Mouse (Mus musculus): ENCODE data around the gene Dand5. TPM values are rescaled to one million over a fixed set of nuclear protein-coding genes. Genes with fewer than 3 reads are reported as not detected.

Gene Dand5
- polyA plus RNA-seq, 1 experiment from 2014 or later = 8.1 TPM

- H3K27me3 ChIP-seq = no peaks in the 10 kb centered on the region
- ATAC-seq (replicated peaks) = peak; percentile 86
- no peaks in the 10 kb centered on the region for H3K36me3 ChIP-seq
- 28% methylated on average over 13 of the region's 13 CpGs for WGBS
- peak overlapping the region; percentile 11; the same call in 1 of the 2 replicates for H3K4me3 ChIP-seq
- peaks cover 99% of the 10 kb centered on the region for H3K4me1 ChIP-seq
- H3K27ac ChIP-seq (replicated peaks) = peak overlapping the region; percentile 97
- H3K9ac ChIP-seq (replicated peaks) = peak overlapping the region; percentile 38
- H3K9me3 ChIP-seq = no peaks in the 10 kb centered on the region
- H3K4me2 ChIP-seq (replicated peaks) = peak overlapping the region; percentile 37
These were observed 28.7 kb downstream of the Dand5 start for GRCm38 (mm10) chr8:84793791-84794485.

- WGBS = 51% methylated on average over 9 of the region's 9 CpGs
- H3K27ac ChIP-seq (replicated peaks) = peak overlapping the region; percentile 97
- peak overlapping the region; percentile 8; the same call in 1 of the 2 replicates for H3K4me3 ChIP-seq
- H3K27me3 ChIP-seq = no peaks in the 10 kb centered on the region
- ATAC-seq (replicated peaks) = no peak
- H3K9ac ChIP-seq (replicated peaks) = peak overlapping the region; percentile 34; the same call in 1 of the 2 replicates
- H3K4me2 ChIP-seq (replicated peaks) = peak overlapping the region; percentile 35
- peaks cover 99% of the 10 kb centered on the region for H3K4me1 ChIP-seq
- no peaks in the 10 kb centered on the region for H3K9me3 ChIP-seq
- no peaks in the 10 kb centered on the region for H3K36me3 ChIP-seq
These were observed 29.5 kb downstream of the Dand5 start for GRCm38 (mm10) chr8:84793134-84793533.

DNA sequence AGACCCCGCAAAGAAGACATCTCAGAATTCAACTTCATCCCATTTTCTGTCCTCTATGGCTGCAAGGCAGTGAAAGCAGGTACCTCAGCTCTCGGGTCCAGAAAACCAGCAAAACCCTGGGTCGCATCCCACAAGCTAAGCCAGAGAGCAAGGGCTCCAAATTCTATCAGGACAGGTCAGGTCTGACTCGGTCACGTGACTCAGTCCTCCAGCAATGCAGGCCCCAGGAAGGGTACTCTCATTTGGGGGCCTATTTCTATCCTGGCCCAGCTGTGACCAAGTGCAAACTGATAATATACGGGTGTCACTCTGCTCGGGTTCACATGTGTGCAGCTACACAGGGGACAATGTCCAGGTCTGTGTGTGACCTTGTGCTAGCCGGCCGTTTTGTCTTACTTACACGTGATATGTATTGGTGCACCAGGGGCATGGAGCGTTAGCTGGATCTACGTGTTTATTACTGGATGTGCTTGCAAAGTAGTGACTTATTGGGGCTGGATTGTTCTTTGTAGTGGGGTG, 30.1 kb downstream of the Dand5 start:
- H3K4me2 ChIP-seq (replicated peaks) = no peak overlapping the region; the same call in 1 of the 2 replicates
- no peaks in the 10 kb centered on the region for H3K9me3 ChIP-seq
- no peak for ATAC-seq (replicated peaks)
- H3K36me3 ChIP-seq = no peaks in the 10 kb centered on the region
- 71% methylated on average over 12 of the region's 12 CpGs for WGBS
- peaks cover 99% of the 10 kb centered on the region for H3K4me1 ChIP-seq
- no peak overlapping the region for H3K4me3 ChIP-seq
- H3K9ac ChIP-seq (replicated peaks) = 0 out of 2 replicates have a peak overlapping the region, but pooled peaks have one; percentile 34
- H3K27ac ChIP-seq (replicated peaks) = peak overlapping the region; percentile 97
- H3K27me3 ChIP-seq = no peaks in the 10 kb centered on the region

DNA sequence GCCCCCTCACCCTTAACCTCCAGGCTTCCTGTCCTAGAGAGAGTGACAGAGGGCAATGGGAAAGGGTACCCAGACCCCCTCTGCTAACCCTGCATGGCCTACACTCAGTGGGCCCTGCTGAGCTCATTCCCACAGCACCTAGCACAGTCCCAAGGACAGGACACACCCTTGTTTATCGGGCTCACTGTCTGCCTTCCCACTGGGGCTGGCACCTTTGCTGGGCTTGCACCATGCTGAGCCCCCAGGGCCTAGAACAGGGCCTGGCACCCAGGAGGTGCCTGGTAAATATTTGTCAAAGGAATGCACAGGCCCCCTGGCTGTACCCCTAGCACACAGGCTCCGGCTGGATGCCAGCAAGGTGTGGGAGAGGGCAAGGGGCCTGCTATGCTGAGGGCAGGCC, 32.1 kb downstream of the Dand5 start:
- H3K27me3 ChIP-seq = peaks cover 3% of the 10 kb centered on the region; the same call in 1 of the 2 replicates
- H3K36me3 ChIP-seq = no peaks in the 10 kb centered on the region
- 70% methylated on average over 2 of the region's 2 CpGs for WGBS
- H3K4me1 ChIP-seq = peaks cover 99% of the 10 kb centered on the region
- no peaks in the 10 kb centered on the region for H3K9me3 ChIP-seq
- H3K9ac ChIP-seq (replicated peaks) = no peak overlapping the region
- peak overlapping the region; percentile 97 for H3K27ac ChIP-seq (replicated peaks)
- H3K4me3 ChIP-seq = no peak overlapping the region
- H3K4me2 ChIP-seq (replicated peaks) = peak overlapping the region; percentile 16; the same call in 1 of the 2 replicates
- no peak for ATAC-seq (replicated peaks)

DNA sequence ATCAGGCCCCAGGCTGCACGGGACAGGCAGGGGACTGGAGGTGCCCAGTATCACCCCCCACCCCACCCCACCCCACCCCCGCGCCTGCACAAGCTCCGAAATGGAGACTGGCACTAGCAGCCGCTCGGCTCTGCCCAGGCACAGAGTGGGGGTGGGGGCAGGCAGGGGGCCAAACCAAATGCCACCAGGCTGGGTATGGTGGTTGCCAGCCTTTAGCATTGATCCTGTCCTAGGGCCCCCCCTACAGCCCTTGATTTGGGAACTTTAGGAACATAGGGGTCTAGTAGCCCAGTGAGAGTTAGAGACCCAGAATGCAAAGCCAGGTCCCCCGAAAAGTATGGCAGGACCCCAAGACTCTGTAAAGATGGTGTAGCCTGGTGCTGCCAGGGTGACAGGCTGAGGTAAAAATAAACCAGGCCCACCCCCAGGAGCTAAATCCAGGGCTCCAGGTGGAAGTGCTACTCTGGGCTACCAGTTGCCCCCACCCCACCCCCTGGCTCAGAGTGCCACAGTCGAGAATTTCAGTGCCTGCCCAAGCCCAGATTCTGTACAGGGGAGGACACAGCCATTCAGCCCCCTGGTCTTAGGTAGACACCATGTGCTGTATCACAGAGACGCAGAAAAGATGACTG, 32.7 kb downstream of the Dand5 start:
- Histone ChIP-seq H3K4me1 (peaks cover 99% of the 10 kb centered on the region), H3K4me3 (no peak overlapping the region), H3K27me3 (peaks cover 3% of the 10 kb centered on the region; the same call in 1 of the 2 replicates), H3K9ac (replicated peaks) (no peak overlapping the region), H3K4me2 (replicated peaks) (peak overlapping the region; percentile 16; the same call in 1 of the 2 replicates), H3K9me3 (no peaks in the 10 kb centered on the region), H3K27ac (replicated peaks) (peak overlapping the region; percentile 97), H3K36me3 (no peaks in the 10 kb centered on the region)
- WGBS = 51% methylated on average over 9 of the region's 9 CpGs
- ATAC-seq (replicated peaks) = peak; percentile 25; the same call in 1 of the 2 replicates

GRCm38 (mm10) chr8:84789345-84789744, 33.3 kb downstream of the Dand5 start:
- H3K27ac ChIP-seq (replicated peaks) = peak overlapping the region; percentile 97
- no peak overlapping the region for H3K9ac ChIP-seq (replicated peaks)

GRCm38 (mm10) chr8:84788896-84789295, 33.7 kb downstream of the Dand5 start:
- Histone ChIP-seq H3K4me3 (no peak overlapping the region), H3K27me3 (peaks cover 3% of the 10 kb centered on the region; the same call in 1 of the 2 replicates), H3K36me3 (no peaks in the 10 kb centered on the region), H3K4me2 (replicated peaks) (peak overlapping the region; percentile 16), H3K9ac (replicated peaks) (peak overlapping the region; percentile 4; the same call in 1 of the 2 replicates), H3K27ac (replicated peaks) (peak overlapping the region; percentile 97), H3K9me3 (no peaks in the 10 kb centered on the region), H3K4me1 (peaks cover 99% of the 10 kb centered on the region)
- ATAC-seq (replicated peaks) = no peak
- WGBS = 15% methylated on average over 11 of the region's 11 CpGs

More at GRCm38 (mm10) chr8:84789345-84789744, 33.3 kb downstream of the Dand5 start:
- Histone ChIP-seq H3K36me3 (no peaks in the 10 kb centered on the region), H3K4me1 (peaks cover 99% of the 10 kb centered on the region), H3K27me3 (peaks cover 3% of the 10 kb centered on the region; the same call in 1 of the 2 replicates), H3K9me3 (no peaks in the 10 kb centered on the region), H3K4me2 (replicated peaks) (peak overlapping the region; percentile 16; the same call in 1 of the 2 replicates), H3K4me3 (no peak overlapping the region)
- no peak for ATAC-seq (replicated peaks)
- 32% methylated on average over 5 of the region's 5 CpGs for WGBS

DNA sequence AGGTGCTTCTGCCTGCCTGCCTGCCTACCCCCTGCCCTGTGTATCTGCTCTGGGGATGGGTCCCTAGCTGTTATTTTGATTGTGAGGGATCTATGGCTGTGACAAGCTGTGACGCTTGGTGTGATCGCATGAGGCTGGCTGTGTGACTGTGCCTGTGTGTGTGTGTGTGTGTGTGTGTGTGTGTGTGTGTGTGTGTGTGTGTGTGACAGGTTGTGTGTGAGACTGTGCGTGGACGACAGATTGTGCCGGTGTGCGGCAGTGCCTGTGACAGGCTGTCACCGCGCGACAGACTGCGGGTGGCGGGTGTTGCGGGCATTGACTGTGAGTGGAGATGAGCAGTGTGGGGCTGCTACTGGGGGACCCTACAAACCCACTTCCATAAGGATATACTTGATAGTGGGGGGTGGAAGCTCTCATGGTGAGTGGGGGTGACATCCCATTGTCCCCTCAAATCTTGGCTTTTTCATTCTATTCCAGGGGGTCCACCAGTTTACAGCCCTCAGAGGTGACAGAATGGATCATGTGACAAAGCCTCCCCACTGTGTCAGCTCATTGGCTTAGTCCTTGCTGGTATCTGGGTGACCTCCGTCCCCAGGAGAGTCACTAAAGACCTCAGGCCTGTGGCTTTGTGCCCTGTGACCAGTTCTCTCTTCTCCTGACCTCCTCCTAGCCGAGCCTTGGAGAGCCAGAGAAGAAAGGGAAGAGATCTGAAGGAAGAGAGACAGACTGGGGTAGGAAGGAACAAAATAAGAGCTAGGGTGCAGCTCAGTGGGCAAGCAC, 34.9 kb downstream of the Dand5 start:
- no peaks in the 10 kb centered on the region for H3K36me3 ChIP-seq
- no peak overlapping the region for H3K4me3 ChIP-seq
- H3K9ac ChIP-seq (replicated peaks) = peak overlapping the region; percentile 65; the same call in 1 of the 2 replicates
- 15% methylated on average over 14 of the region's 14 CpGs for WGBS
- no peaks in the 10 kb centered on the region for H3K9me3 ChIP-seq
- H3K4me1 ChIP-seq = peaks cover 97% of the 10 kb centered on the region
- peak; percentile 60 for ATAC-seq (replicated peaks)
- peak overlapping the region; percentile 59 for H3K4me2 ChIP-seq (replicated peaks)
- peaks cover 3% of the 10 kb centered on the region; the same call in 1 of the 2 replicates for H3K27me3 ChIP-seq
- peak overlapping the region; percentile 97 for H3K27ac ChIP-seq (replicated peaks)

- peak overlapping the region; percentile 59 for H3K4me2 ChIP-seq (replicated peaks)
- H3K4me3 ChIP-seq = peak overlapping the region; percentile 32; the same call in 1 of the 2 replicates
- peaks cover 95% of the 10 kb centered on the region for H3K4me1 ChIP-seq
- WGBS = 21% methylated on average over 11 of the region's 11 CpGs
- peak overlapping the region; percentile 65 for H3K9ac ChIP-seq (replicated peaks)
- H3K9me3 ChIP-seq = no peaks in the 10 kb centered on the region
- H3K36me3 ChIP-seq = no peaks in the 10 kb centered on the region
- no peak for ATAC-seq (replicated peaks)
- peak overlapping the region; percentile 97 for H3K27ac ChIP-seq (replicated peaks)
- H3K27me3 ChIP-seq = peaks cover 6% of the 10 kb centered on the region
These were observed 35.7 kb downstream of the Dand5 start for GRCm38 (mm10) chr8:84786801-84787467.

- peak overlapping the region; percentile 97 for H3K27ac ChIP-seq (replicated peaks)
- peak overlapping the region; percentile 65 for H3K9ac ChIP-seq (replicated peaks)
- H3K4me1 ChIP-seq = peaks cover 96% of the 10 kb centered on the region
- H3K9me3 ChIP-seq = no peaks in the 10 kb centered on the region
- WGBS = 11% methylated on average over 38 of the region's 38 CpGs
- no peaks in the 10 kb centered on the region for H3K36me3 ChIP-seq
- H3K27me3 ChIP-seq = peaks cover 13% of the 10 kb centered on the region
- peak overlapping the region; percentile 59 for H3K4me2 ChIP-seq (replicated peaks)
- H3K4me3 ChIP-seq = peak overlapping the region; percentile 32
- no peak for ATAC-seq (replicated peaks)
These were observed 36.6 kb downstream of the Dand5 start for GRCm38 (mm10) chr8:84785756-84786677.
